Mouse (Mus musculus) hindbrain, embryonic 10.5 days (tissue): ENCODE measurements around the gene Camta1. TPM values are rescaled to one million over a fixed set of nuclear protein-coding genes. Genes with fewer than 3 reads are reported as not detected.

Experiments
- DNase-seq: peaks from one replicate; pipeline ENCODE4 v3.0.0-alpha.2; 2017; ENCODE audit warnings: low spot score
- H3K27ac ChIP-seq: fragments of 300-500 bp; sonication (generic); 2 replicates; pipeline ENCODE4 v1.5.1; 2016; ENCODE audit warnings: mild to moderate bottlenecking, moderate library complexity
- H3K27me3 ChIP-seq: fragments of 300-500 bp; sonication (generic); 2 replicates; pipeline ENCODE4 v1.6.1; 2016; ENCODE audit warnings: mild to moderate bottlenecking; ENCODE audit not compliant: poor library complexity, insufficient read depth, severe bottlenecking
- H3K36me3 ChIP-seq: fragments of 300-500 bp; sonication (generic); 2 replicates; pipeline ENCODE4 v1.6.1; 2016; ENCODE audit warnings: mild to moderate bottlenecking, moderate library complexity
- H3K4me1 ChIP-seq: fragments of 300-500 bp; sonication (generic); replicated peaks from 2 replicates; pipeline ENCODE4 v1.6.1; 2016; ENCODE audit warnings: mild to moderate bottlenecking
- H3K4me3 ChIP-seq: fragments of 300-500 bp; sonication (generic); 2 replicates; pipeline ENCODE4 v1.5.1; 2016; ENCODE audit warnings: mild to moderate bottlenecking, moderate library complexity
- H3K9me3 ChIP-seq: fragments of 300-500 bp; sonication (generic); 2 replicates; pipeline ENCODE4 v1.6.1; 2016; ENCODE audit warnings: mild to moderate bottlenecking, moderate library complexity
- WGBS: fragments of 180-500 bp; shearing (Covaris S2); methylation state at CpG from one replicate; pipeline ENCODE4 v1.1.7; 2016; 5-methylcytosine and 5-hydroxymethylcytosine counted together
- polyA plus RNA-seq: library from polyadenylated mRNA; unstranded; fragments of >200 nt; fragmentation: Nextera tagmentation; extraction: Ambion mirVana; gene quantifications from 2 replicates; pipeline ENCODE4 v1.2.1, GENCODE M21; 2016

Camta1 gene
- polyA plus RNA-seq, 1 experiment from 2014 or later, result 140 TPM

DNA sequence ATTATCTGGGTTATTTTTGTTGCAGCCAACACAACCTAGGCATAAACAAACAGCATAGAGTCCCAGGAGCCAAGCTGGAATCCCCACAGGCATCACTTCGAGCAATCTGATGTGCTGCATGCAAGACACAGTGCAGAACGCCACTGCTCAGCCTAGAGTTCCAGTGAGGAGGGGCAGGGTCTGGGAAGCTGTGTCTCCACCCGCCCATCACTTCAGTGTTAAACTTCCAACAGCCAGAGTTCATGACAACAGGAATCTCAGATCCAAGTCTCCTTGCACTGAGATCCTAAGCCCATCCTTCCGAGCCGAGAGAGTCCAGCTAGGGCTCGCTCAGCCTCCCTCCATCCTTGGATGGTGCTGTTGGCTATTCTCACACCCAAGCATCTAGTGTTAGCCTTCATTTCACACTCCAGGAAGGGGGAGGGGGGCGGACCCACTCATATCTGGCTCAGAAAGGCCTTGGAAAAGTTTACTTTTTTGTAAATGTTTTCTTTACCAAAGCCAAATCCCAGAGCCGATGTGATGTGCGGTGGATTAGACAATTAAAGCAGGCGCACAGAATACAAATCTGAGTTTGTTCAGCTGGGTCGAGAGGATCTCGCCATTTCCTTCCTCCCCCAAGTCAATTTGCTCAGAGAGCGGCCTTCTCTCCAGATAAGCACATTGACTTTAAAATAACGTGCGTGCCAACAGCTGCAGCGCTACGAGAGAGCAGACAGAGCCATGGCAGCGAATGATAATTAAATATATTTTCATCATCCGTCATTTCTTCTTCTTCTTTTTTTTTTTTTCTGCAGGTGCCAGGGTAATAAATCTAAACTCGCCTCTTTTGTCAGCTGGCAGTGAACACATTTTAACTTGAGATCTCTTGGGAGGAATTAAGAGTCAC, 120.2 kb downstream of the Camta1 start:
- no peak overlapping the region for H3K27ac ChIP-seq
- H3K4me3 ChIP-seq, result no peak overlapping the region
- no peaks in the 10 kb centered on the region for H3K36me3 ChIP-seq
- 79% methylated on average over 20 of the region's 20 CpGs for WGBS
- no peaks in the 10 kb centered on the region for H3K9me3 ChIP-seq
- no peaks in the 10 kb centered on the region for H3K27me3 ChIP-seq
- no peak for DNase-seq
- peaks cover 34% of the 10 kb centered on the region; the same call in 1 of the 2 replicates for H3K4me1 ChIP-seq

DNA sequence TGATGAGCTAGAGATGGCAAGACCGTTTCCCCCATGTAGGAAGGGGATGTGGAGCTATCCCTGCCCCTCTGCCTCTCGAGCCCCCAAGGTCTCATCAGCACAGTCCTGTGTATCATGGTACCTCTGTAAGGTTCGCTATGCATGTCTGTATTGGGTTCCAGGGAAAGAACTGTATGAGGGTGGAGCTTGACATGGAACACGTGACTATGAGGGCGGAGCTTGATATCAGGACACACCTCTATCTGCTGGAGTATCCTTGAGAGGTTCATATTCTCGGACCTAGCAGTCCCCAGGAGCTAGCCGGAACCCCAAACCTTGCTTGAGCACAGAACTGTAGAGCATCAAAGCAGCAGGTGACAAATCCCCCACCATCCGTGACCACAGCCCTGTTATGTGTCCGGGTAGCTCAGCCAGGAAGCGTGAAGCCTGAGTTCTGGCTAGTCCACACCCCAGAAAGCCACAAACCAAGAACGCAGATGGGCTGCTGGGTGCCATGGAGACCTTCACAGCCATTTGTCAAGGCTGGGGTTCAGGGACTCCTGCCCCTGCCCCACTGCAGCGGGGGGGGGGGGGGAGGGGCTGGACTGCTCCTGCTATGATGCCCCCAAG, 122.2 kb downstream of the Camta1 start:
- Histone ChIP-seq H3K4me3 (no peak overlapping the region), H3K27me3 (no peaks in the 10 kb centered on the region), H3K4me1 (peaks cover 33% of the 10 kb centered on the region; the same call in 1 of the 2 replicates), H3K36me3 (no peaks in the 10 kb centered on the region), H3K27ac (no peak overlapping the region), H3K9me3 (no peaks in the 10 kb centered on the region)
- DNase-seq, result no peak
- 82% methylated on average over 12 of the region's 12 CpGs for WGBS

DNA sequence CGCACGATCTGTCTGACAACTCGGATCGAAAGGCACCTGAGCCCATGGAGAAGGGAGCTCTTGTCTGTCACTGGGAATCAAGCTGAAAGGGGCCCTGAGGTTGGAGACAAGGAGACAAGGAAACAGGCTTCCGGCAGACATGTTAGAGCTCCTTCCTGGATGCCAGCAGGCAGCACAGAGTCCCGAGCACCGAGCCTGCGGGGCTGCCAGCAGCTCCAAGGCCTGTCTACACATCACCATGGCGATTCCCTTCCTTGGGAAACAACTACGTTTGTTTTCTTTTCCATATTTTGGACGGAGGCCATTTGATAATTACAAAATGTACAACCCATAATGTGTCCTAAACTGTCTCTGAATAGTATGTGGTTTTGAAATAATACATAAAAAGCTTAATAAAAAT, 122.8 kb downstream of the Camta1 start:
- Histone ChIP-seq H3K9me3 (no peaks in the 10 kb centered on the region), H3K36me3 (no peaks in the 10 kb centered on the region), H3K4me3 (no peak overlapping the region), H3K4me1 (peaks cover 33% of the 10 kb centered on the region; the same call in 1 of the 2 replicates), H3K27me3 (no peaks in the 10 kb centered on the region), H3K27ac (no peak overlapping the region)
- DNase-seq, result no peak
- WGBS, result 83% methylated on average over 11 of the region's 11 CpGs

DNA sequence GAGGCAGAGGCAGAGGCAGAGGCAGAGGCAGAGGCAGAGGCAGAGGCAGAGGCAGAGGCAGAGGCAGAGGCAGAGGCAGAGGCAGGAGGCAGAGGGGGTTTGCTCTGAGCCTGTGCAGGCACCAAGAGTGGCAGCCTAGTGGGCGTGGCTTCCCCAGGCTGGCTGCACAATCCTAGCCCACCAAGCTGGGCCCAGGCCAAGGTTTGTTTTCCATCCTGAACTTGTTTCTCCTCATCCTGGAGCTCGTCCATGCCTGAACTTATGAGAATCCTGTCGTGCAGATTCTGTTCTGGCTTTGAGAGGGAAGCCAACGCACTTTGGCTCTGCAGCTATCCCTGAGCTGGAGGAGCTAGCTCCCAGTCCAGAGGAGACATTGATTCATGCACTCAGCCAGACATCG, 123.4 kb downstream of the Camta1 start:
- DNase-seq, result no peak
- Histone ChIP-seq H3K27ac (peak overlapping the region; percentile 8; the same call in 1 of the 2 replicates), H3K36me3 (no peaks in the 10 kb centered on the region), H3K9me3 (no peaks in the 10 kb centered on the region), H3K4me3 (no peak overlapping the region), H3K4me1 (peaks cover 29% of the 10 kb centered on the region; the same call in 1 of the 2 replicates), H3K27me3 (no peaks in the 10 kb centered on the region)
- 89% methylated on average over 5 of the region's 5 CpGs for WGBS

DNA sequence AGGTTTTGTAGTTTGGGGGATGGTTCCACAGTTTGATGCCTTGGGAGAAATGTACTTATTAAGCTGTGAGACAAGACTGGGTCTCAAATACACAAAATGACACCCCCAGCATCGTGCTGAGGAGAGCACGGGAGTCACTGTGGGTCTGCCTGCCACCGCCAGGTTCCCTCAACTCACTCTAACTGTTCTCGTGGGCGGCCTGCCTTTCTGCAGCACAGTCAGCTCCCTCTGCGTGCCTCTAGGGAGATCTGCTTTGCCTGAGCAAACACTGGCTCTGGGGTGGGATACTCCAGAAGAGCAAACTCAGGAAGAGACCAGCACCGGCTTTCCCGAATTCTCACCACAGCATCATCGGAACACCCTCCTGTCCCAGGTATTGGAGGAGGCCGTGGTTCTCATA, 129.0 kb downstream of the Camta1 start:
- no peak overlapping the region for H3K27ac ChIP-seq
- 72% methylated on average over 10 of the region's 10 CpGs for WGBS

DNA sequence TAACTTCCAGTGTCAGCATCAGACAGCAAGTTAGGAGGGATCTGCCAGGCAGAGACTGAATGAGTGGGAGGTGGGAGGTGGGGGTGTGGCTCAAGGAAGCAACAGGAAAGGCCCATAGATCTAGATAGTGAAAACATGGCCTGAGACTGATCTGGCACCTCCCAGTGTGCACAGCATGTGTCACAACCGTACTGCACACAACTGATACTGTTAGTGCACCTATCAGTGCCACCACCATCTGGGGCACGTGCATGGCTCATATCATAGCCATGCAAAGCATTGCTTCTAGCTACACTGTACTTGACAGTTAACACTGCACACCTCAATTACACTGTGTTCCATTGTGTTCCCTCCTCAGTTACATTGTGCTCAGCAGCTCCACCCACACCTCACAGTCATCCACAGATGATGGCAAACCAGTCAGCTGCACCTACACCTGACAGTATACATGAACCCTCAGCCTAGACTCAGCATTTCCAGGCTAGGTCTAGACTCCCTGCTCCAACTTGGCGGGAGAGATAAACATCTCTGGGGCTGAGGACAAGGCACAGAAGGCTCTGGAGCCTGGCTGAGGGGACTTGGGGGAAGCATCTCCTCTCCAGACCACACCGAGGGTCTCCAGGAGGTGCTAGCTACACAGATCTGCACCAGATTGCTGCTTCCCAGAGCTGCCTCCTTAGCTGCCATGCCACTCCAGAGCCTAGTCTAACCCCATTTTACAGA, 131.5 kb downstream of the Camta1 start:
- H3K4me1 ChIP-seq, result peaks cover 27% of the 10 kb centered on the region
- no peak overlapping the region for H3K27ac ChIP-seq
- no peaks in the 10 kb centered on the region for H3K36me3 ChIP-seq
- no peaks in the 10 kb centered on the region for H3K27me3 ChIP-seq
- WGBS, result 77% methylated on average over 4 of the region's 4 CpGs
- H3K4me3 ChIP-seq, result no peak overlapping the region
- DNase-seq, result no peak
- no peaks in the 10 kb centered on the region for H3K9me3 ChIP-seq

More for the DNA sequence above, 129.0 kb downstream of the Camta1 start:
- H3K9me3 ChIP-seq, result no peaks in the 10 kb centered on the region
- no peak for DNase-seq
- no peaks in the 10 kb centered on the region for H3K27me3 ChIP-seq
- H3K4me1 ChIP-seq, result peaks cover 16% of the 10 kb centered on the region
- no peak overlapping the region for H3K4me3 ChIP-seq
- H3K36me3 ChIP-seq, result no peaks in the 10 kb centered on the region

DNA sequence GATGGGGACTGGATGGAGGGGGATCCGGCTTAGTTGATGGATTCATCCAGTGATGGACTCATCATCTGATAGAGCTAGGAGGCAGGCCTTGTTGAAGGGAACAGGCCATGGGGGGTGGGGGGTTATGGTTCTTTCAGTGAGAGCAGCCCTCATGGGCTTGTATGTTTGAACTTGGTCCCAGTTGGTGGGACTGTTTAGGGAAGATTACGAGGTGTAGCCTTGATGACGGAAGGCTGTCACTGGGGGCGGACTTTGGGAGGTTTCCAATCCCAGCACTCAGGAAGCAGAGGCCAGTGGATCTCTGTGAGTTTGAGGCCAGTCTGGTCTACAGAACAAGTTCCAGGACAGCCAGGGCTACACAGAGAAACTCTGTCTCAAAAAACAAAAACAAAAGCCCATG, 132.6 kb downstream of the Camta1 start:
- no peak overlapping the region for H3K27ac ChIP-seq
- 88% methylated on average over 4 of the region's 4 CpGs for WGBS
- peaks cover 24% of the 10 kb centered on the region for H3K4me1 ChIP-seq
- H3K36me3 ChIP-seq, result no peaks in the 10 kb centered on the region
- no peak for DNase-seq
- H3K4me3 ChIP-seq, result no peak overlapping the region
- H3K27me3 ChIP-seq, result no peaks in the 10 kb centered on the region
- no peaks in the 10 kb centered on the region for H3K9me3 ChIP-seq

DNA sequence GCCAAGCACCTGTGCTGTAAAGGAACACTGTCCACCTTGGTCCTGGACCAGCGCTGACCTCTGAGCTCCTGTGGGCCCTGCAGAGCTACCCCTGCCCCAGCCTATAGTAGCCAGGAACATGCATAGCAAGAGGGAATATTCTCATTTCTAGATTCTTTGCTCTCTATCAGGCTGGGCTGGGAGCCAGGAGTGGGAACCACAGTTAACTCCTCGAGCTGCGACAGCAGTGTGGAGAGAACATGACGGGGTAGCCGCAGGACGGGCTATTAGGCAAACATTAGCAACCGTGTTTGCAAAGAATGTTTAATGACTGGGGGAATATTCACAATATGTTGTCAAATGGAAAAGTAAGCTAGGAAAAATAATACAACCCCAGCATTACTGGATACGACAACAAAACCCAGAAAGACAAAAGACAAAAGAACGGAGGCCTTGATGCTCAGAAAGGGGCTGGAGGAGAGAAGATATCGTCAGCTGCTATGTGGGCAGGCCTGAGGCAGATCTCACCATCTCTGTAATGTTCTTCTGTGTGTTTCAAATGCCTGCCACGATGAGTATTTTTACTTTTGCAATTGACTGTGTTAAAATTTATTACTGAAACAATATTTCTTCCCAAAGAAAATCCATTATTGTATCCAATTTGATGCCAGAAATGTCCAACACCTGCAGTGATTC, 133.1 kb downstream of the Camta1 start:
- Histone ChIP-seq H3K9me3 (no peaks in the 10 kb centered on the region), H3K4me3 (no peak overlapping the region), H3K4me1 (peaks cover 24% of the 10 kb centered on the region), H3K36me3 (no peaks in the 10 kb centered on the region), H3K27ac (no peak overlapping the region), H3K27me3 (no peaks in the 10 kb centered on the region)
- WGBS, result 92% methylated on average over 11 of the region's 11 CpGs
- no peak for DNase-seq

DNA sequence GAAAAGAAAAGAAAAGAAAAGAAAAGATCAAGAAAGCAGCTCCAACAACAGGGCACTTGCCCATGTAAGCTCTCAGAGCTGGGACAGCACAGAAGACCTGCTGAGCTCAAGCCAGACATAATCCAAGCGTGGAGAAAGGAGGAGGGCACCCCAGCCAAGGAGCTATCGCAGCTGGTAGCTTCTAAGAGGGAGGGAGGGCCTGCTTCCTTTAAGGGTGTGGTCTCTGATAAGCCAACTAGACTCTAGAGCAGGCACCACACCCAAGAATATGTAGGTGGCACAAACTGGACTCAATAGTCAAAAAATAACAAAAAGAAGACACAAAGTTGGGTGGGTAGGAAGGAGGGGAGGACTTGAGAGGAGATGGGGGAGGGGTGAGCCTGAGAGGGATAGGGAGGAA, 135.3 kb downstream of the Camta1 start:
- 64% methylated on average over 2 of the region's 2 CpGs for WGBS
- Histone ChIP-seq H3K27ac (no peak overlapping the region), H3K4me3 (no peak overlapping the region), H3K4me1 (peaks cover 12% of the 10 kb centered on the region), H3K9me3 (no peaks in the 10 kb centered on the region), H3K27me3 (no peaks in the 10 kb centered on the region), H3K36me3 (no peaks in the 10 kb centered on the region)
- DNase-seq, result no peak

DNA sequence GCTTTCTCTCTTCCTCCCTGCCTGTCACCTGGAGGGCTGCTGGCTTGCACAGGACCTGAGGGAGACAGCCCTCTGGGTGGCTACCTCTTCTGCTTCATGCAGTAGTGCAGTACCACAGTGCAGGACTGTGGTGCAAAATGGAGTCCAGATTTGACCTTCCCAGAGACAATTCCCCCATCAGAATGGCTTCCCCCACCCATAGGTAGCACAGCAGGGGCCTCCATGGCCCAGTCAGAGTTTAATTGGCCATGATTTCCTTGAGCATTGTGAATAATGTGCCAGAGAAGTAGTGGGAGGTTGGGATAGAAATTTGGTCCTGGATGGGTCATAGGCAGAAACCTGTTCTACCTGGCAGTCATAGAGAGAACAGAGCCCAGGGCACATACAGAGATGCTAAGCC, 136.8 kb downstream of the Camta1 start:
- H3K36me3 ChIP-seq, result no peaks in the 10 kb centered on the region
- peaks cover 21% of the 10 kb centered on the region for H3K4me1 ChIP-seq
- H3K27ac ChIP-seq, result no peak overlapping the region
- DNase-seq, result no peak
- H3K9me3 ChIP-seq, result no peaks in the 10 kb centered on the region
- no peak overlapping the region for H3K4me3 ChIP-seq
- H3K27me3 ChIP-seq, result no peaks in the 10 kb centered on the region

DNA sequence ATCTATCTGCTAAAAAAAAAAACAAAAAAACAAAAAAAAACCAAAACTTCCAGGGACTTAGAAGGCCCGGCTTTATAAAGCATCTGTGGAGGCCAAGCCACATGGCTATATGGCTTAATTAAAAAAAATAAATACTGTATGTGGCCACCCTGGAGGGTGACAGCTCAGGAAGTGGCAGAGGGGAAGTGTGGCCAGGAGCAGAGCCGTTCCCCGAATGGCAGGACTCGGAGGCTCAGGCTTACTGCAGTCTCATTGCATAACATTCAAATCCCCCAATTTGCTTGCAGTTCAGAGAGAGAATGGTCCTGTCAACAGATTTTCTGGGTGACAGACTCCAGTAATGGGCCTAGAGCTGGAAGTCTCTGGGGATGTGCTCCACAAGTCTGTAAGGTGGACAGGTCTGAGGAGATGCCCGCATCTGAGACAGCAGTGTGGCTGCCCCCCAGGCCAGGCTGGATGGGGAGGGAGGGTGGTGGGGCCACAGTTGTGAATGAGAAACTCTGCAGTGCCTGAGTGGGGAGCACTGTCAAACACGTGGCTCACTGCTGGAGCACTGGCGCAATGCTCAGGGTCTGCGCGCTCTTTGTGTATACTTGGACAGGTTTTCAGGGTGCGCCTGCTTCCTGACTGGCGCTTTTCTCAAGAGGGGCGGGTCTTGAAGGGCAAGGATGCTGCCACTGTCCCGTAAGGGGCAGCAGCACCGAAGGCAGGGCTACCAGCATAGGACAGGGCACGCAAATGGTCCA, 140.8 kb downstream of the Camta1 start:
- Histone ChIP-seq H3K27ac (no peak overlapping the region), H3K9me3 (no peaks in the 10 kb centered on the region), H3K27me3 (no peaks in the 10 kb centered on the region), H3K36me3 (no peaks in the 10 kb centered on the region), H3K4me1 (peaks cover 36% of the 10 kb centered on the region), H3K4me3 (no peak overlapping the region)
- no peak for DNase-seq
- WGBS, result 83% methylated on average over 15 of the region's 15 CpGs

DNA sequence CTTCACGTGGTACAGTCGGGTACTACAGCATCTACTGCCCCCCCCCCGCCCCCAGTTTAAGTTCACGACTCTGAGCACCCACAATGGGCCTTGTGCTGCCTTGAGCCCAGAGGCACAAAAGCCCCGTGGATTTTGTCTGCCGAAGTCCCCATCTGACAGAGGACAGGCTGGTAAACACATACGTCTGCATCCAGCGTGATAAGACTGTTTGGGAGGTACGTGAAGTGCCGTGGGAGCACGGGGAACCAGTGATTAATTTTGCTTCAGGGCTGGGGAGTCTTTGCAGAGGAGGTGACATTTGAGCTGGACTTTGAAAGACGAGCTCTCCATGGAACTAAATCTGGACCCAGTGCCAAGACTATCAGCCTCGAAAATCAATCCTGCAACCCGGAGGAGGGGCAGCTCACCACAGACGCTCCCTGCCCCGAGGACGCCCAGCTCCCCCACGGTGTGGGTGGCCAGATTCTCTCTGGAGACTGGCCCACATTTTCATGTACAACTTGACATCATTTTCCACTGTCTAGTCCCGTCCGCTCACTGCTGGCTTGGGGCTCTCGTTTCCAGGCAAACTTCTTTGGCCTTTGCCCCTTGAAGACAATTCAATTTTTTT, 142.7 kb downstream of the Camta1 start:
- Histone ChIP-seq H3K4me3 (no peak overlapping the region), H3K27me3 (no peaks in the 10 kb centered on the region), H3K9me3 (no peaks in the 10 kb centered on the region), H3K27ac (0 out of 2 replicates have a peak overlapping the region, but pooled peaks have one; percentile 45), H3K36me3 (no peaks in the 10 kb centered on the region), H3K4me1 (peaks cover 28% of the 10 kb centered on the region)
- no peak for DNase-seq
- WGBS, result 56% methylated on average over 21 of the region's 21 CpGs
